Mouse (Mus musculus): Measurements from ENCODE around the gene Nedd8.

Gene Nedd8

DNA sequence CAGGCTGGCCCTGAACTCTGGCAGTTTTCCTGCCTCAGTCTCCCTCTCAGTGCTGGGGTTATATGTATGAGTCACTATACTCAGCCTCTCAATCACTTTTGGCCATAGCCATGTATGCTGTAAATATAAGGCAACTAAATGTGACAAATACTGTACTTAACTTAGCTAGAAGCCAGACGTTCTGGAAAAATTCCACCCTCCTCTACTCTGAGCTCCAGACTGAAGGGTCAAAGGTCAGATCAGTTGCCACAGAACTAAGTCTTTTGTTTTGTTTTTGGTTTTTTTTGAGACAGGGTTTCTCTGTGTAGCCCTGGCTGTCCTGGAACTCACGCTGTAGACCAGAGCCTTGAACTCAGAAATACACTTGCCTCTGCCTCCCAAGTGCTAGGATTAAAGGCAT, 56.0 kb downstream of the Nedd8 start:
- no peak for DNase-seq (ENCODE audit: low spot score in 2 of 2)

DNA sequence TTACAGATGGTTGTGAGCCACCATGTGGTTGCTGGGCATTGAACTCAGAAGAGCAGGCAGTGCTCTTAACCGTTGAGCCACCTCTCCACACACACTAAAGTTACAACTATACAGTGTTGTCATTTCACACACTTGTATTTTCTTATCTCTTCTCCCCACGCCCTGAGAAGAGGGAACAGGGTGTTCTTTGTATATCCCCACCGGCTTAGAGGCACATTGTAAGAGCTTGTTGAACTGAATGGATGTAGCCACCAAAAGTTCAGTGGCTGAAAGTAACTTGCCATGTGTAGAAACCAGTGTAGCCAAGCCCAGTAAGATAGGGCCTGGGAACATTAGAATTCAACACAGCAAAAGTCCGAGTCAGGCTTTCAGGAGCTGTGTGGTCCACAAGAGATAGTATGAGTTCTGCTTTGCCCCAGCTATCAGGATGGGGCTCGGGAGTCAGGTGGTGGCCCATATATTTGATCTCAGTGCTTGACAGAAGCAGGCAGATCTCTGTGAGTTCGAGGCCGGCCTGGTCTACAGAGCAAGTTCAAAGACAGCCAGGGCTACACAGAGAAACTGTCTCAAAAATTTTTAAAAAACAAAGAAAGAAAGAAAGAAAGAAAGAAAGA, 57.3 kb downstream of the Nedd8 start:
- DNase-seq (ENCODE audit: low spot score in 2 of 2), result no peak

DNA sequence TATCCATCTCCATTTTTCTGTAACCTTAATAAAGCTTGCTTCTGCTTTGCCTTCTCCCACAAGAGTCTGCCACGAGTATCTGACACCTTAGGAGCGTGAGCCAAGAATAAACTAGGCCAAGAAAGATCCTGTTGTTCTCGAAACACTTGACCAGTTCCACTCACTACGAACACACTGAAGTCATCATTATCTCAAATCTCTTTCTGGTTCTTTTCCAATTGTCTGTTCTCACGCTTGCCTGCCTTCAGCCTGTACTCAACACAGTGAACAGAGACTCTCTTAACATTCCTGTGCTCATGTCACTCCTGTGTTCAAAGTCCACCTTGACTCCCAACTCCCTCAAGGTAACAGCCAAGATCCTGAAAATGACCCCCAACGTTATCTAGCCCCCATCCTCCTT, 58.6 kb downstream of the Nedd8 start:
- DNase-seq (ENCODE audit: low spot score in 2 of 2), result no peak
